Mouse (Mus musculus) myocyte (in vitro differentiated cells): ENCODE data around the gene Gm4792. TPM values are rescaled to one million over a fixed set of nuclear protein-coding genes. Genes with fewer than 3 reads are reported as not detected.

ENCODE experiments used
- H3K27me3 ChIP-seq: one replicate; pipeline ENCODE4 v1.6.1; 2011; ENCODE audit not compliant: control insufficient read depth, insufficient read depth, insufficient read length
- H3K36me3 ChIP-seq: one replicate; pipeline ENCODE4 v1.6.1; 2011; ENCODE audit not compliant: control insufficient read depth, insufficient read depth
- H3K4me2 ChIP-seq: one replicate; pipeline ENCODE4 v1.6.1; 2011; ENCODE audit warnings: low read depth, control low read depth
- H3K4me3 ChIP-seq: one replicate; pipeline ENCODE4 v1.5.1; 2011; ENCODE audit warnings: mild to moderate bottlenecking, control low read depth, moderate library complexity
- H3K79me2 ChIP-seq: one replicate; pipeline ENCODE4 v1.6.1; 2011; ENCODE audit not compliant: control insufficient read depth, insufficient read depth
- H3ac ChIP-seq: one replicate; pipeline ENCODE4 v1.6.1; 2011; ENCODE audit not compliant: control insufficient read depth, insufficient read length
- CEBPB ChIP-seq: IDR thresholded peaks from 2 replicates; pipeline ENCODE4 v1.6.1; 2011; ENCODE audit warnings: mild to moderate bottlenecking, moderate library complexity; ENCODE audit not compliant: poor library complexity, insufficient read depth, severe bottlenecking
- E2F4 ChIP-seq: IDR thresholded peaks from one replicate; pipeline ENCODE4 v1.6.1; 2011; ENCODE audit warnings: mild to moderate bottlenecking, control low read depth, moderate library complexity; ENCODE audit not compliant: insufficient read depth
- MAX ChIP-seq: IDR thresholded peaks from one replicate; pipeline ENCODE4 v1.6.1; 2011; ENCODE audit warnings: low read depth, mild to moderate bottlenecking, control low read depth
- MYOD1 ChIP-seq, 3 experiments: IDR thresholded peaks; one replicate each; pipeline ENCODE4 v1.6.1; 2011; ENCODE audit warnings: control low read depth in 2 of 3, low read depth in 2 of 3, mild to moderate bottlenecking in 2 of 3, moderate library complexity in 1 of 3; ENCODE audit not compliant: insufficient read length in 2 of 3, control insufficient read depth in 1 of 3
- MYOG ChIP-seq, 3 experiments: IDR thresholded peaks; one replicate each; pipeline ENCODE4 v1.6.1; 2011; ENCODE audit warnings: control low read depth in 2 of 3, low read depth in 2 of 3, mild to moderate bottlenecking in 2 of 3; ENCODE audit not compliant: insufficient read length in 2 of 3, control insufficient read depth in 1 of 3, insufficient read depth in 1 of 3
- POLR2A ChIP-seq: IDR thresholded peaks from one replicate; pipeline ENCODE4 v1.6.1; 2011; ENCODE audit warnings: low read depth, mild to moderate bottlenecking, control low read depth, moderate library complexity; ENCODE audit not compliant: insufficient read length
- POLR2AphosphoS2 ChIP-seq: IDR thresholded peaks from one replicate; pipeline ENCODE4 v1.6.1; 2011; ENCODE audit warnings: low read depth, control low read depth; ENCODE audit not compliant: insufficient read length
- REST ChIP-seq: IDR thresholded peaks from one replicate; pipeline ENCODE4 v1.6.1; 2011; ENCODE audit warnings: mild to moderate bottlenecking, control low read depth, moderate library complexity; ENCODE audit not compliant: insufficient read depth, insufficient read length
- SRF ChIP-seq: IDR thresholded peaks from one replicate; pipeline ENCODE4 v1.6.1; 2011; ENCODE audit warnings: low read depth; ENCODE audit not compliant: control insufficient read depth, insufficient read length
- TCF12 ChIP-seq: IDR thresholded peaks from one replicate; pipeline ENCODE4 v1.6.1; 2011; ENCODE audit warnings: mild to moderate bottlenecking, control low read depth; ENCODE audit not compliant: poor library complexity, insufficient read depth, severe bottlenecking
- TCF3 ChIP-seq: IDR thresholded peaks from one replicate; pipeline ENCODE4 v1.6.1; 2011; ENCODE audit warnings: low read depth, control low read depth; ENCODE audit not compliant: insufficient read length
- USF1 ChIP-seq: IDR thresholded peaks from one replicate; pipeline ENCODE4 v1.6.1; 2011; ENCODE audit warnings: low read depth, mild to moderate bottlenecking, control low read depth, moderate library complexity
- polyA plus RNA-seq: library from polyadenylated mRNA; unstranded; fragments of >200 nt; fragmentation: generic; extraction: Trizol; gene quantifications from one replicate; pipeline ENCODE4 v1.2.1, GENCODE M21; 2012; ENCODE audit warnings: missing spikeins

Gm4792 gene
- polyA plus RNA-seq, 1 experiment = not detected

DNA sequence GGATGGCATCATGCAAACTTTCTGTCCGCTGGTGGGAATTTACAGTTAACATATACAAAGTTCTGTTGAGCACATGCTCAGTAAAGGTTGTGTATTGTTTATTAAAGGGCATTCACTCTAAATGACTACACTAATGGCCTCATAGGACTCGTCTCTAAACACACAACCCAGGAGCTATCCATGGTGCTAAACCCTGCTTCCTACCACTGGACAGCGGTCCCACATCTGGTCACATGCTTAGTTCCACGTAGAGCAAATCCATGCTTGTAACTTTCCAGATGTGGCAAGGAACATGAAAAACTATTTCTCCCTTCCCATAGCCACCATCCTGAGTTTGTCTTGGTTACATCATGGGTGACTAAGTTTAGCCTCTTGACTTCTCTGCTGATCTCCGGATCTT lies 7.0 kb upstream of the Gm4792 start:
- H3K27me3 ChIP-seq = peaks cover 4% of the 10 kb centered on the region
- no peak overlapping the region for H3K4me3 ChIP-seq
- H3K79me2 ChIP-seq = no peaks in the 10 kb centered on the region
- H3K4me2 ChIP-seq = no peak overlapping the region
- TF ChIP-seq TCF3 (no peak), E2F4 (no peak), REST (peak; percentile 94), TCF12 (no peak)
- no peak overlapping the region for H3ac ChIP-seq
- no peaks in the 10 kb centered on the region for H3K36me3 ChIP-seq

DNA sequence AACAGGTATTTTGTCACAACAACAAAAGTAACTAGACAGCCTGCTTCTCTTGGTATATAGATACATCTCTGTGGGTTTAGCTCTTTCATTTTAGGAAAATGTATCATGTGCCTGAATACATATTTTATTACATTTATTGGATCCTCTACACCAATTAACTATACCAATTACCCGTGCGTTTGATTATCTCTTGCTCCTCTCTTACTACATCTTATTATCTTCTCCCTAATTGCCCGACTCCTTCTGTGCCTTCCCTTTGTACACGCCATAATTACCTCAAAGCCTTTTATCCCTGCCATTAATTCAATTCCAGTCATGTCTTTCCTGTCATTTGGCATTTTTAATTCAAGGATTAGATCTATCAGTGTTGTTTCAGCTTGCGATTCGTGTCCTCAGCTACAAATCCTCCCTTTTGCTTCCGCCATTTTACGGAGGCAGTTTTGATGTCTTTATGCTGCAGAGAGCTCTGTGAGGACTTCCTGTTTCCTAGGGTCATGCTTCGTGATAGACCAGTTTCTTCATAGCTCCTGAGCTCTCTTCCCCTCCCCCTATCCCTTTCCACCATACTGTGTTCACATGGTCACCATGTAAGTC lies 5.7 kb upstream of the Gm4792 start:
- no peak overlapping the region for H3K4me2 ChIP-seq
- no peak overlapping the region for H3K4me3 ChIP-seq
- no peaks in the 10 kb centered on the region for H3K36me3 ChIP-seq
- H3ac ChIP-seq = no peak overlapping the region
- TF ChIP-seq MYOD1 (IDR thresholded peaks at IDR 0.05; ENCODE audit: control insufficient read depth in 1 of 3, insufficient read length in 2 of 3, low read depth in 2 of 3) (no peak), USF1 (no peak)
- H3K79me2 ChIP-seq = no peaks in the 10 kb centered on the region
- H3K27me3 ChIP-seq = peaks cover 13% of the 10 kb centered on the region

DNA sequence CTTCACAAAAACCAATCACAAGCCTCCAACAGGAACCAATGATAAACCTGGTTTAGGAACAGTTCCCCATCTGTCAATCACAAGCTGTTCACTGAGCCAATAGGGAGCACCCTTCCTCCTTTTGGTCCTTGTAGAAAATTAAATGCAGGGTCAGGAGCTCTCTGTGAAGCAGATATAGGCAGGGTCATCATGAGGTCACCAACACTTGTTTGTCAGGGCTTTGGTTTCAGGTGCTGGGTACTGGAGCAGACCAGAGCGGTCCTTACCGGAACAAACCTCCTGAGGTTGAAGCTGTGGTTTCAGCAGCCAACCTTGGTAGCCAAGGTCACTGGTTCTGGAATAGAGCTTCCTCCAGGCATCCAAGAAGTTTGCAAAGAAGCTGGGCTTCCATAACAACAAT lies 798 bp upstream of the Gm4792 start:
- TF ChIP-seq E2F4 (no peak), SRF (no peak), TCF12 (no peak), POLR2A (no peak), POLR2AphosphoS2 (no peak), MYOD1 (IDR thresholded peaks at IDR 0.05; ENCODE audit: control insufficient read depth in 1 of 3, insufficient read length in 2 of 3, low read depth in 2 of 3) (no peak), USF1 (no peak), MAX (no peak), CEBPB (no peak), MYOG (IDR thresholded peaks at IDR 0.05; ENCODE audit: control insufficient read depth in 1 of 3, insufficient read depth in 1 of 3, insufficient read length in 2 of 3, low read depth in 2 of 3) (no peak), REST (no peak), TCF3 (no peak)
- Histone ChIP-seq H3K27me3 (peaks cover 14% of the 10 kb centered on the region), H3K36me3 (no peaks in the 10 kb centered on the region), H3K79me2 (no peaks in the 10 kb centered on the region), H3K4me3 (no peak overlapping the region), H3K4me2 (no peak overlapping the region), H3ac (no peak overlapping the region)

DNA sequence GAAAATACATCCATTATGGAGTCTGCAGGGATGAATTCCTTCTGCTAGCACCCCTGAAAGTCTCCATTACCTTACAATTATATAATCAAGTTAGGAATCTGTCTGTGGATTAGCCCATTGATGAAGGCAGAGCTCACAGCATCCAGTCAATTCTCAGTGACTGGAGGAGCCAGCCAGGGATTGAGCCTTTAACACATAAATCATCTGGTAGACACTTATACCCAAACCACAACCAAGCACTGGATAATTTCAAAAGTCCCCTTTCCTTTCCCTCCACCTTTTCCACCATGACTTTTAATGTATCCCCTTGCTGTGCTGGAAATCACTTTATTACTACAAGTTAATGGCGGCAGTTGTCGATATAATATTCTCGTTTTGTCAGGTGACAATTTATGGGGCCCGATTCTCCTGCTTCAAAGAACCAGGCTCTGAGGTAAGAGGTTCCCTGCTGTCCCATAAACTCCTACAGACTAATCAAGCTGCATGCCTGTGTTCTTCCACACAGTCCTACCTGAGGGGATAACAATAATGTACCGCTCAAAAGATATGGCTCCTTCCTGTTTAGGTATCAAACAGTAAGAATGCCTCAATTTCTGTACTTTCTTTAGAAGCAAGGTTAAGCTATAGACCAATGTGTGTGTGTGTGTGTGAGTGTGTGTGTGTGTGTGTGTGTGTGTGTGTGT lies 2.4 kb downstream of the Gm4792 start:
- Histone ChIP-seq H3K4me2 (no peak overlapping the region), H3ac (no peak overlapping the region), H3K36me3 (no peaks in the 10 kb centered on the region), H3K4me3 (no peak overlapping the region), H3K79me2 (no peaks in the 10 kb centered on the region), H3K27me3 (peaks cover 14% of the 10 kb centered on the region)
- no peak for TF ChIP-seq POLR2A
- TF ChIP-seq USF1 = no peak
- TF ChIP-seq MYOG (IDR thresholded peaks at IDR 0.05; ENCODE audit: control insufficient read depth in 1 of 3, insufficient read depth in 1 of 3, insufficient read length in 2 of 3, low read depth in 2 of 3) = no peak
- no peak for TF ChIP-seq REST

DNA sequence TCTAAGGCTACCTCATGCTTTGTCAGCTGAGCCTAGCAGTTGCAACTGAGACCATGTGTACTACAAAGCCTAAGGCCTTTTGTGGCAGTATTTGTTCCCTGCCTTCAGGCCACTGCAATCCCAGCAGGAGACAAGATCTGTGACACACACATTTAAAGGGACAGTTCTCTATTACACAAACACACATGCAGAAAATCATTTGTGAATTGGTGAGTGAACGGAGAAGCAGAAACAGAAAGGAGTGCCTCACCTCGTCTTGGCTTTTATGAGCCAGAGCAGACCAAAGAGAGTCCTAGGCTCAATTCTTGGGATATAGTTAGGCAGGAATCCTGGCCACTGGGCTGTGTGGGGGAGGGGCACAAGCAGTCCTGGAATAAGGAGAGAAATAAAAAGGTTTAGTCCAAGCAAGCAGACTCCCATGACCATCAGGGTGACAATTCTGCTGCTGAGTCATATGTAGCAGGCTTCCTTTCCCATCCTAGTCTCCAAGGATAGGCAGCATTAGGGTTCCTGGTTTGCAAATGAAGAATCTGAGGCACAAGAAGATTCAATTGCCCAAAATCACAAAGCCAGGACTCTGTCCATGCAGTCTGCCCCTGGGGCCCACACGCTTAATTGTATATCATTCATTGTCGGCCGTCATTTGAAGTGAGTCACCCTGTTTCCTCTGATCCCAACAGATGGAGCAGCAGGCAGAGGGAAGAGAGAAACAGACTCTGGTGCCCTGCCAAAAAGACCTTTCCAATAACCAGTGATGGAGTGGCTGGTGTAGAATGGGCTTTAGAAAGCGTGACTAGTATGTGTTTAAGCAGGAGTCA lies 3.4 kb downstream of the Gm4792 start:
- TF ChIP-seq POLR2A (no peak), CEBPB (no peak), E2F4 (no peak), USF1 (no peak)
- Histone ChIP-seq H3K36me3 (no peaks in the 10 kb centered on the region), H3ac (no peak overlapping the region), H3K79me2 (no peaks in the 10 kb centered on the region), H3K27me3 (peaks cover 7% of the 10 kb centered on the region), H3K4me2 (no peak overlapping the region), H3K4me3 (no peak overlapping the region)
